In the genomic region with DNA sequence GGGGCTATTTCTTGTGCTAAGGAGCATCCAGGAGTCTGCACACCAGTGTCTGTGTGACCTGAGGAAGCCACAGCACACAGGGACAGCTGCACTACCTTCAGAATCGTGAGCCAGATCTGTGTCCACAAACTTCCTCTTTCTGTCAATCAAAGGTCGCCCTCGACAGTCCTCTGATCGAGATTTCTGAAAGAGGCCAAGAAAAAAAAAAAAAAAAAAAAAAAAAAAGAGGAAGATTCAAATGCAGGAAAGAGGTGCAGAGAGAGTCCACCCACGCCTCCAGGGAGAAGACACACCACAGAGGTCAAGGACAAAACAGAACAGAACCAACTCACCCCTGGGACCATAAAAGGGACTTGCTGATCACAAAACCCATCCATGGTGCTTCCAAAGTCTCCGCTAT, we compare ENCODE assay signal across 20 mouse cellular contexts. TPM values are rescaled to one million over a fixed set of nuclear protein-coding genes. Genes with fewer than 3 reads are reported as not detected.
DNase-seq lines count a peak whose midpoint lies in the region; ATAC-seq lines count a peak whose summit lies in the region.
"Had no signal": no experiment of that assay in that cellular context is flagged by ENCODE, and none has a peak within 500 bp of the region (broad histone marks: within the 10 kb centered on the region; RNA-seq: fewer than 3 reads in every experiment).

No protein-coding gene starts in this region.

- peaks cover 26% of the 10 kb centered on the region for H3K4me1 ChIP-seq in hindbrain, embryonic 16.5 days (ENCODE audit: control insufficient read depth, insufficient read depth, low read depth, low read length)
- no peaks in the 10 kb centered on the region for H3K4me1 ChIP-seq in hindbrain, embryonic 11.5 days (replicated peaks; ENCODE audit: control insufficient read depth, insufficient read depth, low read length)
- H3K4me1 ChIP-seq in midbrain, embryonic 11.5 days (ENCODE audit: control insufficient read depth, insufficient read depth, low read length): peaks cover 14% of the 10 kb centered on the region; the same call in 1 of the 2 replicates
- peaks cover 36% of the 10 kb centered on the region for H3K4me1 ChIP-seq in midbrain, embryonic 13.5 days (replicated peaks)

- 0 out of 2 replicates have a peak overlapping the region, but pooled peaks have one; percentile 8 for H3K4me2 ChIP-seq in hindbrain, embryonic 16.5 days (ENCODE audit: low read length)
- H3K4me2 ChIP-seq in hindbrain, embryonic 11.5 days (replicated peaks; ENCODE audit: low read depth, low read length): no peak overlapping the region
- H3K4me2 ChIP-seq in midbrain, embryonic 11.5 days: no peak overlapping the region
- H3K4me2 ChIP-seq in midbrain, embryonic 13.5 days (replicated peaks): no peak overlapping the region
- H3K4me2 ChIP-seq: liver, embryonic 15.5 days; midbrain, embryonic 15.5 days; neural tube, embryonic 12.5 days had no signal

- no peaks in the 10 kb centered on the region for H3K9me3 ChIP-seq in hindbrain, embryonic 16.5 days (ENCODE audit: control insufficient read depth, low read length)
- H3K9me3 ChIP-seq in hindbrain, embryonic 11.5 days (ENCODE audit: control insufficient read depth, low read length): no peaks in the 10 kb centered on the region
- no peaks in the 10 kb centered on the region for H3K9me3 ChIP-seq in midbrain, embryonic 11.5 days (ENCODE audit: control insufficient read depth, low read length)
- H3K9me3 ChIP-seq in midbrain, embryonic 13.5 days: no peaks in the 10 kb centered on the region
- H3K9me3 ChIP-seq: embryonic facial prominence, embryonic 10.5 days; limb, embryonic 10.5 days; liver, embryonic 15.5 days; midbrain, embryonic 15.5 days; neural tube, embryonic 12.5 days had no signal

- peaks cover 8% of the 10 kb centered on the region; the same call in 1 of the 2 replicates for H3K27me3 ChIP-seq in hindbrain, embryonic 16.5 days (replicated peaks; ENCODE audit: control insufficient read depth, insufficient read depth, low read length)
- peaks cover 34% of the 10 kb centered on the region for H3K27me3 ChIP-seq in hindbrain, embryonic 11.5 days (ENCODE audit: control insufficient read depth, insufficient read depth, low read length)
- H3K27me3 ChIP-seq in midbrain, embryonic 11.5 days (ENCODE audit: control insufficient read depth, insufficient read depth, low read length): peaks cover 30% of the 10 kb centered on the region
- H3K27me3 ChIP-seq in midbrain, embryonic 13.5 days: peaks cover 74% of the 10 kb centered on the region

- no peak overlapping the region for H3K9ac ChIP-seq in hindbrain, embryonic 16.5 days (ENCODE audit: low read depth, low read length)
- H3K9ac ChIP-seq in hindbrain, embryonic 11.5 days (ENCODE audit: low read depth, low read length): no peak overlapping the region
- H3K9ac ChIP-seq in midbrain, embryonic 11.5 days (ENCODE audit: low read length): no peak overlapping the region
- H3K9ac ChIP-seq in midbrain, embryonic 13.5 days (replicated peaks): no peak overlapping the region
- H3K9ac ChIP-seq: liver, embryonic 15.5 days; midbrain, embryonic 15.5 days; neural tube, embryonic 12.5 days had no signal

- H3K36me3 ChIP-seq in hindbrain, embryonic 16.5 days (ENCODE audit: control insufficient read depth, insufficient read depth, low read length): no peaks in the 10 kb centered on the region
- no peaks in the 10 kb centered on the region for H3K36me3 ChIP-seq in hindbrain, embryonic 11.5 days (ENCODE audit: control insufficient read depth, insufficient read depth, low read length)
- H3K36me3 ChIP-seq in midbrain, embryonic 11.5 days (ENCODE audit: control insufficient read depth, insufficient read depth, low read length): no peaks in the 10 kb centered on the region
- no peaks in the 10 kb centered on the region for H3K36me3 ChIP-seq in midbrain, embryonic 13.5 days
- H3K36me3 ChIP-seq: liver, embryonic 15.5 days; midbrain, embryonic 15.5 days; neural tube, embryonic 12.5 days had no signal

- 45% methylated on average over 6 of the region's 6 CpGs for WGBS in hindbrain, embryonic 16.5 days
- WGBS in hindbrain, embryonic 11.5 days: 48% methylated on average over 6 of the region's 6 CpGs
- WGBS in midbrain, embryonic 11.5 days: 41% methylated on average over 6 of the region's 6 CpGs
- 38% methylated on average over 6 of the region's 6 CpGs for WGBS in midbrain, embryonic 13.5 days

- no peak for ATAC-seq in hindbrain, embryonic 16.5 days
- no peak for ATAC-seq in hindbrain, embryonic 11.5 days (ENCODE audit: low FRiP score)
- ATAC-seq in midbrain, embryonic 11.5 days (ENCODE audit: low FRiP score): no peak
- ATAC-seq in midbrain, embryonic 13.5 days: no peak
- peak; percentile 40 for ATAC-seq in megakaryocyte progenitor cell, adult 5-6 weeks (replicated peaks; ENCODE audit: poor library complexity)
- ATAC-seq: inflammation-experienced regulatory T-cells, adult 6 months; midbrain, embryonic 15.5 days had no signal

- no peak for DNase-seq in hindbrain, embryonic 11.5 days (ENCODE audit: low spot score)
- peak; percentile 84 for DNase-seq in midbrain, embryonic 11.5 days (ENCODE audit: low spot score, missing footprints)
- DNase-seq in MEL-GATA-1-ER (ENCODE audit: extremely low read depth, low read depth): peak; percentile 58
- no peak for DNase-seq in layer of hippocampus, adult 11-12 months (ENCODE audit: low spot score)
- no peak for DNase-seq in cerebellum, adult 18-20 months
- DNase-seq: adrenal gland, adult 2 months; cerebellum, adult 9-11 months; gastrocnemius, postnatal 25 days; kidney, postnatal 10 days; layer of hippocampus, postnatal 36 days; thymus, postnatal 4 days had no signal

- no peak overlapping the region for H3K4me3 ChIP-seq in hindbrain, embryonic 16.5 days (ENCODE audit: low read length)
- H3K4me3 ChIP-seq in hindbrain, embryonic 11.5 days (ENCODE audit: low read depth, low read length): no peak overlapping the region
- H3K4me3 ChIP-seq in midbrain, embryonic 11.5 days (ENCODE audit: low read depth, low read length): no peak overlapping the region
- no peak overlapping the region for H3K4me3 ChIP-seq in midbrain, embryonic 13.5 days (replicated peaks)
- H3K4me3 ChIP-seq: embryonic facial prominence, embryonic 10.5 days; limb, embryonic 10.5 days; liver, embryonic 15.5 days; midbrain, embryonic 15.5 days; neural tube, embryonic 12.5 days had no signal

- H3K27ac ChIP-seq in hindbrain, embryonic 16.5 days (ENCODE audit: low read depth, low read length): no peak overlapping the region
- no peak overlapping the region for H3K27ac ChIP-seq in hindbrain, embryonic 11.5 days (ENCODE audit: low read depth, low read length)
- no peak overlapping the region for H3K27ac ChIP-seq in midbrain, embryonic 11.5 days (ENCODE audit: low read depth, low read length)
- H3K27ac ChIP-seq in midbrain, embryonic 13.5 days: no peak overlapping the region
- H3K27ac ChIP-seq: embryonic facial prominence, embryonic 10.5 days; limb, embryonic 10.5 days; liver, embryonic 15.5 days; midbrain, embryonic 15.5 days; neural tube, embryonic 12.5 days had no signal

RNA-seq across cellular contexts. Expression of gene Etv5, which starts 3.4 kb away (rescaled TPM):
- 29.9 and 35.5 TPM in 2 replicates for polyA plus RNA-seq in hindbrain, embryonic 16.5 days (2015; fragmentation: Nextera tagmentation; extraction: Ambion mirVana)
- 12.8 and 17.5 TPM in 2 replicates for polyA plus RNA-seq in hindbrain, embryonic 11.5 days (2014; fragmentation: Nextera tagmentation; extraction: Ambion mirVana)
- polyA plus RNA-seq in midbrain, embryonic 11.5 days (2014; fragmentation: Nextera tagmentation; extraction: Ambion mirVana): 10.1 and 13.4 TPM in 2 replicates
- polyA plus RNA-seq in midbrain, embryonic 13.5 days (2015; fragmentation: Nextera tagmentation; extraction: Ambion mirVana): 9.5 and 9.9 TPM in 2 replicates
- total RNA-seq in megakaryocyte progenitor cell, adult 5-6 weeks (2015): 3.3 and 4.1 TPM in 2 replicates
- 1.5 and 2.3 TPM in 2 replicates for total RNA-seq in megakaryocyte progenitor cell, adult 5-6 weeks (2017)

Comparison
In these comparisons a context has a peak if more than half of its experiments do, and no peak if none do; other contexts are left out.
1. DNase-seq: peak in midbrain, embryonic 11.5 days (single experiment) and MEL-GATA-1-ER (single experiment); none in hindbrain, embryonic 11.5 days (single experiment), layer of hippocampus, adult 11-12 months (single experiment) and cerebellum, adult 18-20 months (0 of 2).